8 mouse cellular contexts compared by ENCODE assay signal in genomic region chr15:89182328-89182741, GRCm38 (mm10). TPM values are rescaled to one million over a fixed set of nuclear protein-coding genes. Genes with fewer than 3 reads are reported as not detected.
DNase-seq lines count a peak whose midpoint lies in the region; ATAC-seq lines count a peak whose summit lies in the region.

No protein-coding gene starts in this region.

- 29% methylated on average over 6 of the region's 6 CpGs for WGBS in embryonic facial prominence, embryonic 13.5 days
- WGBS in hindbrain, embryonic 12.5 days = 49% methylated on average over 6 of the region's 6 CpGs
- WGBS in neural tube, embryonic 15.5 days = 45% methylated on average over 6 of the region's 6 CpGs

- H3K4me1 ChIP-seq in megakaryocyte, embryonic 14.5 days = peaks cover 77% of the 10 kb centered on the region
- H3K4me1 ChIP-seq in embryonic facial prominence, embryonic 13.5 days = peaks cover 48% of the 10 kb centered on the region
- H3K4me1 ChIP-seq in hindbrain, embryonic 12.5 days = peaks cover 49% of the 10 kb centered on the region
- H3K4me1 ChIP-seq in neural tube, embryonic 15.5 days = peaks cover 53% of the 10 kb centered on the region

- DNase-seq in liver = peak; percentile 46
- no peak for DNase-seq in urinary bladder, postnatal 25 days (ENCODE audit: low spot score)
- no peak for DNase-seq in ovary, postnatal 10 days (ENCODE audit: low spot score)

- peaks cover 24% of the 10 kb centered on the region for H3K36me3 ChIP-seq in megakaryocyte, embryonic 14.5 days (replicated peaks; ENCODE audit: low read length)
- peaks cover 25% of the 10 kb centered on the region for H3K36me3 ChIP-seq in embryonic facial prominence, embryonic 13.5 days
- peaks cover 26% of the 10 kb centered on the region for H3K36me3 ChIP-seq in hindbrain, embryonic 12.5 days
- peaks cover 30% of the 10 kb centered on the region for H3K36me3 ChIP-seq in neural tube, embryonic 15.5 days

- ATAC-seq in megakaryocyte, adult 5-6 weeks (ENCODE audit: poor library complexity, severe bottlenecking) = no peak
- no peak for ATAC-seq in embryonic facial prominence, embryonic 13.5 days (ENCODE audit: insufficient number of reproducible peaks, insufficient read depth, low FRiP score, low TSS enrichment, low read depth)
- no peak for ATAC-seq in hindbrain, embryonic 12.5 days (ENCODE audit: low FRiP score)
- no peak for ATAC-seq in neural tube, embryonic 15.5 days (ENCODE audit: low FRiP score)

- no peaks in the 10 kb centered on the region for H3K9me3 ChIP-seq in megakaryocyte, embryonic 14.5 days
- H3K9me3 ChIP-seq in embryonic facial prominence, embryonic 13.5 days = no peaks in the 10 kb centered on the region
- no peaks in the 10 kb centered on the region for H3K9me3 ChIP-seq in hindbrain, embryonic 12.5 days (replicated peaks)
- H3K9me3 ChIP-seq in neural tube, embryonic 15.5 days (replicated peaks) = no peaks in the 10 kb centered on the region

- 0 out of 2 replicates have a peak overlapping the region, but pooled peaks have one; percentile 27 for H3K9ac ChIP-seq in embryonic facial prominence, embryonic 13.5 days
- H3K9ac ChIP-seq in hindbrain, embryonic 12.5 days = no peak overlapping the region
- H3K9ac ChIP-seq in neural tube, embryonic 15.5 days (replicated peaks) = no peak overlapping the region

- no peak overlapping the region for H3K4me2 ChIP-seq in embryonic facial prominence, embryonic 13.5 days
- H3K4me2 ChIP-seq in hindbrain, embryonic 12.5 days (replicated peaks) = no peak overlapping the region
- no peak overlapping the region for H3K4me2 ChIP-seq in neural tube, embryonic 15.5 days

- H3K27me3 ChIP-seq in megakaryocyte, embryonic 14.5 days (replicated peaks) = peaks cover 48% of the 10 kb centered on the region
- no peaks in the 10 kb centered on the region for H3K27me3 ChIP-seq in embryonic facial prominence, embryonic 13.5 days
- no peaks in the 10 kb centered on the region for H3K27me3 ChIP-seq in hindbrain, embryonic 12.5 days
- H3K27me3 ChIP-seq in neural tube, embryonic 15.5 days (replicated peaks) = no peaks in the 10 kb centered on the region

- H3K27ac ChIP-seq in embryonic facial prominence, embryonic 13.5 days = peak overlapping the region; percentile 44; the same call in 1 of the 2 replicates
- H3K27ac ChIP-seq in hindbrain, embryonic 12.5 days = 0 out of 2 replicates have a peak overlapping the region, but pooled peaks have one; percentile 35
- peak overlapping the region; percentile 34; the same call in 1 of the 2 replicates for H3K27ac ChIP-seq in neural tube, embryonic 15.5 days (replicated peaks)

- peak overlapping the region; percentile 50 for H3K4me3 ChIP-seq in megakaryocyte, embryonic 14.5 days (replicated peaks)
- no peak overlapping the region for H3K4me3 ChIP-seq in embryonic facial prominence, embryonic 13.5 days
- no peak overlapping the region for H3K4me3 ChIP-seq in hindbrain, embryonic 12.5 days
- H3K4me3 ChIP-seq in neural tube, embryonic 15.5 days (replicated peaks) = no peak overlapping the region

RNA-seq across cellular contexts. Expression of gene Plxnb2, which starts 1.7 kb away (rescaled TPM):
- 71.6 and 100 TPM in 2 replicates for polyA plus RNA-seq in megakaryocyte, embryonic 14.5 days (2012; ENCODE audit: insufficient read depth, low replicate concordance)
- total RNA-seq in megakaryocyte, adult 5-6 weeks (2015) = 95.9 and 101 TPM in 2 replicates
- total RNA-seq in megakaryocyte, adult 5-6 weeks (2017) = 111 and 118 TPM in 2 replicates
- 130 and 157 TPM in 2 replicates for polyA plus RNA-seq in embryonic facial prominence, embryonic 13.5 days (2015; fragmentation: Nextera tagmentation; extraction: Ambion mirVana)
- 167 and 169 TPM in 2 replicates for polyA plus RNA-seq in hindbrain, embryonic 12.5 days (2016; fragmentation: Nextera tagmentation; extraction: Ambion mirVana)
- polyA plus RNA-seq in neural tube, embryonic 15.5 days (2015; fragmentation: Nextera tagmentation; extraction: Ambion mirVana) = 69.4 and 72.3 TPM in 2 replicates

RNA-seq across cellular contexts. Expression of gene Dennd6b, which starts 14.0 kb away (rescaled TPM):
- polyA plus RNA-seq in megakaryocyte, embryonic 14.5 days (2012; ENCODE audit: insufficient read depth, low replicate concordance) = 3.6 and 10.0 TPM in 2 replicates
- total RNA-seq in megakaryocyte, adult 5-6 weeks (2015) = 0.71 and 1.4 TPM in 2 replicates
- total RNA-seq in megakaryocyte, adult 5-6 weeks (2017) = 0.59 and 0.89 TPM in 2 replicates
- polyA plus RNA-seq in embryonic facial prominence, embryonic 13.5 days (2015; fragmentation: Nextera tagmentation; extraction: Ambion mirVana) = 21.3 TPM in 2 replicates
- 54.6 and 57.7 TPM in 2 replicates for polyA plus RNA-seq in hindbrain, embryonic 12.5 days (2016; fragmentation: Nextera tagmentation; extraction: Ambion mirVana)
- 77.2 and 91.0 TPM in 2 replicates for polyA plus RNA-seq in neural tube, embryonic 15.5 days (2015; fragmentation: Nextera tagmentation; extraction: Ambion mirVana)

RNA-seq across cellular contexts. Expression of gene Ppp6r2, which starts 29.0 kb away (rescaled TPM):
- 20.7 and 31.2 TPM in 2 replicates for polyA plus RNA-seq in megakaryocyte, embryonic 14.5 days (2012; ENCODE audit: insufficient read depth, low replicate concordance)
- 10.5 and 13.1 TPM in 2 replicates for total RNA-seq in megakaryocyte, adult 5-6 weeks (2015)
- 11.6 and 12.4 TPM in 2 replicates for total RNA-seq in megakaryocyte, adult 5-6 weeks (2017)
- 40.0 and 41.7 TPM in 2 replicates for polyA plus RNA-seq in embryonic facial prominence, embryonic 13.5 days (2015; fragmentation: Nextera tagmentation; extraction: Ambion mirVana)
- 62.3 and 65.2 TPM in 2 replicates for polyA plus RNA-seq in hindbrain, embryonic 12.5 days (2016; fragmentation: Nextera tagmentation; extraction: Ambion mirVana)
- 62.8 and 67.7 TPM in 2 replicates for polyA plus RNA-seq in neural tube, embryonic 15.5 days (2015; fragmentation: Nextera tagmentation; extraction: Ambion mirVana)

RNA-seq across cellular contexts. Expression of gene Mapk11, which starts 32.9 kb away (rescaled TPM):
- 0.29 TPM in 1 of 2 replicates, not detected in the other for polyA plus RNA-seq in megakaryocyte, embryonic 14.5 days (2012; ENCODE audit: insufficient read depth, low replicate concordance)
- 0.40 and 0.43 TPM in 2 replicates for total RNA-seq in megakaryocyte, adult 5-6 weeks (2015)
- total RNA-seq in megakaryocyte, adult 5-6 weeks (2017) = 0.24 and 0.51 TPM in 2 replicates
- polyA plus RNA-seq in embryonic facial prominence, embryonic 13.5 days (2015; fragmentation: Nextera tagmentation; extraction: Ambion mirVana) = 13.3 and 13.5 TPM in 2 replicates
- 39.0 and 41.9 TPM in 2 replicates for polyA plus RNA-seq in hindbrain, embryonic 12.5 days (2016; fragmentation: Nextera tagmentation; extraction: Ambion mirVana)
- polyA plus RNA-seq in neural tube, embryonic 15.5 days (2015; fragmentation: Nextera tagmentation; extraction: Ambion mirVana) = 22.5 and 27.5 TPM in 2 replicates

RNA-seq across cellular contexts. Expression of gene Mapk12, which starts 41.8 kb away (rescaled TPM):
- polyA plus RNA-seq in megakaryocyte, embryonic 14.5 days (2012; ENCODE audit: insufficient read depth, low replicate concordance) = not detected in 2 replicates
- total RNA-seq in megakaryocyte, adult 5-6 weeks (2015) = 0.64 and 0.65 TPM in 2 replicates
- not detected in 2 replicates for total RNA-seq in megakaryocyte, adult 5-6 weeks (2017)
- polyA plus RNA-seq in embryonic facial prominence, embryonic 13.5 days (2015; fragmentation: Nextera tagmentation; extraction: Ambion mirVana) = 4.6 and 4.7 TPM in 2 replicates
- polyA plus RNA-seq in hindbrain, embryonic 12.5 days (2016; fragmentation: Nextera tagmentation; extraction: Ambion mirVana) = 10.0 and 11.4 TPM in 2 replicates
- 4.8 and 5.2 TPM in 2 replicates for polyA plus RNA-seq in neural tube, embryonic 15.5 days (2015; fragmentation: Nextera tagmentation; extraction: Ambion mirVana)
